Mouse (Mus musculus) limb, embryonic 15.5 days (tissue): Measurements from ENCODE around the gene Dpysl4. TPM values are rescaled to one million over a fixed set of nuclear protein-coding genes. Genes with fewer than 3 reads are reported as not detected.

Experiments used
- ATAC-seq: fragments of 200-750 bp; cut with Nextera tagmentation; 2 replicates; pipeline ENCODE4 v1.8.0; 2017; ENCODE audit warnings: low read depth, moderate TSS enrichment; ENCODE audit not compliant: insufficient number of reproducible peaks, low FRiP score, low TSS enrichment
- H3K27ac ChIP-seq: fragments of 300-500 bp; sonication (generic); 2 replicates; pipeline ENCODE4 v1.5.1; 2015; ENCODE audit warnings: moderate library complexity, mild to moderate bottlenecking, inconsistent platforms
- H3K27me3 ChIP-seq: fragments of 300-500 bp; sonication (generic); 2 replicates; pipeline ENCODE4 v1.6.1; 2015; ENCODE audit warnings: inconsistent platforms
- H3K36me3 ChIP-seq: fragments of 300-500 bp; sonication (generic); 2 replicates; pipeline ENCODE4 v1.6.1; 2015; ENCODE audit warnings: inconsistent platforms
- H3K4me1 ChIP-seq: fragments of 300-500 bp; sonication (generic); 2 replicates; pipeline ENCODE4 v1.6.1; 2015; ENCODE audit warnings: inconsistent platforms
- H3K4me2 ChIP-seq: fragments of 300-500 bp; sonication (generic); 2 replicates; pipeline ENCODE4 v1.6.1; 2015; ENCODE audit warnings: mild to moderate bottlenecking, inconsistent platforms
- H3K4me3 ChIP-seq: fragments of 300-500 bp; sonication (generic); 2 replicates; pipeline ENCODE4 v1.5.1; 2015; ENCODE audit warnings: mild to moderate bottlenecking, inconsistent platforms
- H3K9ac ChIP-seq: fragments of 300-500 bp; sonication (generic); 2 replicates; pipeline ENCODE4 v1.6.1; 2015; ENCODE audit warnings: inconsistent platforms
- H3K9me3 ChIP-seq: fragments of 300-500 bp; sonication (generic); 2 replicates; pipeline ENCODE4 v1.6.1; 2016; ENCODE audit warnings: inconsistent platforms
- WGBS: fragments of 180-500 bp; shearing (Covaris S2); methylation state at CpG from one replicate; pipeline ENCODE4 v1.1.7; 2015; 5-methylcytosine and 5-hydroxymethylcytosine counted together
- polyA plus RNA-seq: library from polyadenylated mRNA; unstranded; fragments of >200 nt; fragmentation: Nextera tagmentation; extraction: Ambion mirVana; gene quantifications from 2 replicates; pipeline ENCODE4 v1.2.1, GENCODE M21; 2015

Dpysl4 gene
- polyA plus RNA-seq, 1 experiment from 2014 or later, result 14.8 TPM

DNA sequence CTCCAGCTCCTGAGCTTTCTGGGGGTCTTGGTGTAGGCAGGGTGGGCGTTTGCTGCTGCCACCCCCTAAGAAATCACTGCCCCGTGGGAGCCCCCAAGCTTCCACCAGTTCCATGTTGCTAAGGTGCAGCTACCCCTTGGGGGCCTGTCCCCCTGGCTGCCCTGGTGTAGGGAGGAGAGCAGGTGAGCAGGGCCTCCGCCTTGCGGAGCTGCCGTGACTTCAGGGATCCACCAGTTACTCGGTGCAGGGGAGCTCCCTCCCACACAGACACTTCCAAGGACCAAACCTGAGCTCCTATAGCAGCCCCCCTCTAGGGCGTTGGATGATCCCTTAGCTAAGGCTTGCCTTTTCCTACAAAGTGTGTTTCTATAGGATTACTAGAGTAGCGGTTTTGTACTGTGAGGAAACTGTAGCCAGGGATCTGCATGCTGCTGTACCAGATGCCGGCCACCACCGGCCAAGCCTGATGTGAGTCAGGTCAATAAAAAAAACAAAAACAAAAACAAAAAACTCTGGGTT, 15.5 kb downstream of the Dpysl4 start:
- Histone ChIP-seq H3K27ac (no peak overlapping the region), H3K4me1 (no peaks in the 10 kb centered on the region), H3K4me2 (no peak overlapping the region), H3K36me3 (no peaks in the 10 kb centered on the region), H3K9ac (no peak overlapping the region), H3K9me3 (no peaks in the 10 kb centered on the region), H3K4me3 (no peak overlapping the region), H3K27me3 (no peaks in the 10 kb centered on the region)
- ATAC-seq, result no peak
- 70% methylated on average over 10 of the region's 10 CpGs for WGBS

DNA sequence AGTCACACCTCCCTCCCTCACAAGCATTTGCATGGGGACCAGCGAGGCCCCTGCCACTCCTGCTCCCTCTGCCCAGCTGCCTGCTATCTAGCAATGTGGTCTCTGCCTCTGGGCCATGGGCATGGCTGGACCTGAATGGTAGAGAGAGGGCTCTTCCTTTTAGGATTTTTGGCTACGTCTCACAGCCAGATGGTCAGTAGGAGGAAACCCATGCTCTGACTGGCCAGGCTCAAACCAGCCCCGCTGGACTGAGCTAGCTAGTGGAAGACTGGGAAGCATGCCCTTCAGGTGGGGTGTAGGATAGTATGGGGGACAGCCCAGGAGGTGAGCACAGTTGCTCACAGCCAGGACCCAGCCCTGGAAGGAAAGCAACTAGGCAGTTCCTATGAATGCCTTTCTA, 16.0 kb downstream of the Dpysl4 start:
- Histone ChIP-seq H3K27me3 (no peaks in the 10 kb centered on the region), H3K27ac (no peak overlapping the region), H3K9me3 (no peaks in the 10 kb centered on the region), H3K4me1 (no peaks in the 10 kb centered on the region), H3K36me3 (no peaks in the 10 kb centered on the region), H3K9ac (no peak overlapping the region), H3K4me3 (no peak overlapping the region), H3K4me2 (no peak overlapping the region)
- 78% methylated on average over 3 of the region's 3 CpGs for WGBS
- no peak for ATAC-seq

DNA sequence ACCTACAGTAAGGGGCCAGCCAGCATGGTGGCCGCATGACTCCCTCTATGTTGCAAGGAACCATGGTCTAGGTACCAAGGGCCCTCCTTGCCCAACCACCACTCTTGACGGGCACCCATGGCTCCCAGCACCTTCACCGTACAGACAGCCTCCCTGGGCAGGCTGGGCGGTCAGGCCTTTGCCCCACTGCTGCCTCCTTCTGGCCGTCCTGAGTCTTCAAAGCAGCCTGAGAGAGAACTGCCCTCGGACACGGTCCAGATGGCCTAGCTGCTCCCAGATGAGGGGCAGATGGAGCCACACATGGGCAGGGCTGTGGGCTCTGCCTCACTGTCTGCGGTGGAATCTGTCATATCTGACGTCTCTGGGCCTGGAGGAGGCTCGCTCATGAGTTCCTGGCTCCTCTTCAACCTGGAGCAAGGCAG, 18.2 kb downstream of the Dpysl4 start:
- Histone ChIP-seq H3K4me1 (no peaks in the 10 kb centered on the region), H3K4me2 (no peak overlapping the region), H3K36me3 (no peaks in the 10 kb centered on the region), H3K27me3 (no peaks in the 10 kb centered on the region), H3K4me3 (no peak overlapping the region), H3K27ac (no peak overlapping the region), H3K9me3 (no peaks in the 10 kb centered on the region), H3K9ac (no peak overlapping the region)
- ATAC-seq, result no peak
- WGBS, result 64% methylated on average over 10 of the region's 10 CpGs

DNA sequence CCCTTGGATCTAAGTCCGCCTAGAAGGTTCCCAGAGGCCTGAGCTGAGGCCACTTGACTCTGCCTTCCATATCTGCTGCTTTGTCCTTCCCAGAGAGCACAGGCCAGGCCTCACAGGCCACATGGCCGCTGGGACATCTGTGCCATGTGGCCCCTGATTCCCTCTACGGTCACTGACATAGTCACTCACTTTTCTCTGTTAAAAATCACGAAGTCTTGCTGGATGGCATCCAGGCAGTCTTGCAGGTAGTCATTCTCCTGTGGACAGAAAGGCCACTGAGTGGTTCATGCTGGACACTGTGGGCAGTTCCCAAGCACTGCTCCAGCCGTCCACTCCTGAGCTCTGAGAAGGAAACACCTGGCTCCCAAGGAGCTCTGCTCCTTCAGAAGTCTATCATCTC, 19.3 kb downstream of the Dpysl4 start:
- no peak for ATAC-seq
- no peak overlapping the region for H3K4me2 ChIP-seq
- WGBS, result 84% methylated on average over 5 of the region's 5 CpGs
- no peaks in the 10 kb centered on the region for H3K27me3 ChIP-seq
- no peaks in the 10 kb centered on the region for H3K9me3 ChIP-seq
- no peak overlapping the region for H3K9ac ChIP-seq
- no peak overlapping the region for H3K4me3 ChIP-seq
- no peak overlapping the region for H3K27ac ChIP-seq
- H3K36me3 ChIP-seq, result no peaks in the 10 kb centered on the region
- H3K4me1 ChIP-seq, result no peaks in the 10 kb centered on the region

DNA sequence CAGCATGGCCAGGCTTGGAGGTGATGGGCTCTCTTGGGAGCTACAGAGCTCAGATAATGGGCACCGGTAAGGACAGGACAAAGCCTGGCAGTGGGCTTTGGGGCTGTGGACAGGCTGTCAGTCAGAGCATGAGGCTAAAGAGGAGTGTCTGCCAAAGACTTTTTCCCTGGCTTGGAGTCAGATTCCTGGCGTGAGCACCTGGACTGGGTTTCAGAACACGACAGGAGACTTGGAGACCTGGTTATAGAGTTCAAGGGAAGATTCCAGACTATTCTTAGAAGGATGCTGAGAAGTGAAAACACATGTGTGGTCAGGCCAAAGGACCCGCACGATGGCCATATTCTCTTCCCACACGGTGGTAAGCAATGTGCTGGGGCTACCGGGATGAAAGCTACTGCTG, 19.9 kb downstream of the Dpysl4 start:
- no peak overlapping the region for H3K4me3 ChIP-seq
- no peak overlapping the region for H3K9ac ChIP-seq
- no peaks in the 10 kb centered on the region for H3K9me3 ChIP-seq
- ATAC-seq, result no peak
- no peaks in the 10 kb centered on the region for H3K4me1 ChIP-seq
- no peak overlapping the region for H3K27ac ChIP-seq
- H3K4me2 ChIP-seq, result no peak overlapping the region
- no peaks in the 10 kb centered on the region for H3K36me3 ChIP-seq
- WGBS, result 65% methylated on average over 7 of the region's 7 CpGs
- H3K27me3 ChIP-seq, result no peaks in the 10 kb centered on the region

DNA sequence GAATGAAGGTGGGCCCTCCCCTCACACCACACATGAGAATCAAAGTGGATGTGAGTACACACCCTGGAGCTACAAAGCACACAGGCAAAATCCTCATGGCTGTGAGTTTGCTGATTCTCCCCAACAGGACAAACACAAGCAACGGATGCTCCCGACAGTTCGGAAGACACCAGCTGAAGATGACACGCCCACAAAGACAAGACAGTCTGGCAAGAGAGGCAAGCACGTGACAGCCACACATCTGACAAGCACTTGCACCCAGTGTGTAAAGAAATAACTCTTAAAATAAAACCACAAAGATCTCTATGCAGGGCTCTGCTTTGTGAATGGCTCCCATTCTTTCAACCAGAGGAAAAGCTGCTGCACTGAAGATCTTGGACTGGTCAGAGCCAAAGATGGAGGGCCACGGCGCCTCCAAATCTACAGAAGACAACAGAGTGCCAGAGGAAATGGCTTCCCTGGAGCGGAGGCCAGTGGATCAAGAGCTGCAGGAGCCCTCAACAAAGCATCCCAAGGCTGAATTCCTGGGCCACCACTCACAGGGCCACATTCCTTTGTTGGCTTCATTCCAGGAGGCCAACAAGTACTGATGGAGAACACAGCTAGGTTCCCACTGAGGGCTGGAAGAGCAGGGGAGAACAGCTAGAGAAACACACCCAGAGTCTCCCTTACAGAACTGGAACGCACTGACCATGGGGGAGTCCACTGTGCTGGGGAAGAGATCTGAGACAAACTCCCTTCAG, 22.3 kb downstream of the Dpysl4 start:
- no peaks in the 10 kb centered on the region for H3K4me1 ChIP-seq
- WGBS, result 79% methylated on average over 9 of the region's 9 CpGs
- no peak overlapping the region for H3K4me2 ChIP-seq
- H3K9me3 ChIP-seq, result no peaks in the 10 kb centered on the region
- no peak overlapping the region for H3K4me3 ChIP-seq
- no peak for ATAC-seq
- no peak overlapping the region for H3K9ac ChIP-seq
- no peaks in the 10 kb centered on the region for H3K36me3 ChIP-seq
- no peaks in the 10 kb centered on the region for H3K27me3 ChIP-seq
- no peak overlapping the region for H3K27ac ChIP-seq

DNA sequence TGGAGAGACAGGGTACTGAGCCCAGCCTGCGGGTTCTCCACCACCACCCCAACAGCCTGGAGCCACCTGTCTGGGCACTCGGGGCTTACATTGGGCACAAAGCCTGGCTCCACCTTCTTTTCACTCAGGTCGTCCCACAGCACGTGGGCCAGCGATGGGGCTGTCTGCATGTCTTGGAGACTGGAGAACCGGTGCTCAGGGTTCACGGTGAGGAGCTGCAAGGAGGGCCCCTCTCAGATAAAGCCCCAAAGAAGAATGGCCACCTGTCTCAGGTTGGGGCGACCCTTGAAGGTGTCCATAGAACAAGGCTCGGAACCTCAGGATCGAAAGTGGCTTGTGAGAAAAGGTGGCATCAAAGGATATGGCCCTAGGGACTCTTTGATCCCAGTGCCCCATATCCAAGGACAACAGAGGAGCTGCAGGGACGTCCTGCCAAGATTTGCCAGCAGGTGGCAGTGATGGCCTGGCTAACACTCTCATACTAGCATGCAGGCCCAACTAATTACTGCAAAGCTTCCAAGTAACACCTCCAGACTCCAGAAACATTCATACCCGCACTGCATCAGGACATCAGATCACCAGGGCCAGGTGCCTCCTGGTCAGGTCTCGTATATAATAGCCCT, 33.5 kb downstream of the Dpysl4 start:
- no peaks in the 10 kb centered on the region for H3K27me3 ChIP-seq
- WGBS, result 38% methylated on average over 13 of the region's 13 CpGs
- no peak overlapping the region for H3K4me3 ChIP-seq
- H3K4me1 ChIP-seq, result no peaks in the 10 kb centered on the region
- no peaks in the 10 kb centered on the region for H3K36me3 ChIP-seq
- no peak overlapping the region for H3K27ac ChIP-seq
- H3K9me3 ChIP-seq, result no peaks in the 10 kb centered on the region
- H3K4me2 ChIP-seq, result no peak overlapping the region
- ATAC-seq, result no peak
- H3K9ac ChIP-seq, result no peak overlapping the region

DNA sequence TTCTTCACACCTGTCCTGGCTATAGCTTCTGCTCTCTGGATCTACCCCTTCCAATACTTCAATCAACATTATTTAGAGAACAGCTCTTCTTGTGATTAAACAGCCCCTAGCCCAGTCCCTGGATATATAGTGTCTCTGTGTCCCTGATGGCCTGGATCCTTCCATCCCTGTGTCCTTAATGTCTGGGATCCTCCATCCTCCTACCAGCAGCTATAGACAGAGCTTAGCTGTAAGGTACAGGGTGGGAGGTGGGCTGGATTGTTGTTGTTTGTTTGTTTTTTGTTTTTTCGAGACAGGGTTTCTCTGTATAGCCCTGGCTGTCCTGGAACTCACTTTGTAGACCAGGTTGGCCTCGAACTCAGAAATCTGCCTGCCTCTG, 34.0 kb downstream of the Dpysl4 start:
- H3K27me3 ChIP-seq, result no peaks in the 10 kb centered on the region
- no peak overlapping the region for H3K27ac ChIP-seq
- no peak overlapping the region for H3K4me3 ChIP-seq
- H3K9me3 ChIP-seq, result no peaks in the 10 kb centered on the region
- no peak overlapping the region for H3K9ac ChIP-seq
- no peak for ATAC-seq
- H3K36me3 ChIP-seq, result no peaks in the 10 kb centered on the region
- 51% methylated on average over 2 of the region's 2 CpGs for WGBS
- no peak overlapping the region for H3K4me2 ChIP-seq
- no peaks in the 10 kb centered on the region for H3K4me1 ChIP-seq

DNA sequence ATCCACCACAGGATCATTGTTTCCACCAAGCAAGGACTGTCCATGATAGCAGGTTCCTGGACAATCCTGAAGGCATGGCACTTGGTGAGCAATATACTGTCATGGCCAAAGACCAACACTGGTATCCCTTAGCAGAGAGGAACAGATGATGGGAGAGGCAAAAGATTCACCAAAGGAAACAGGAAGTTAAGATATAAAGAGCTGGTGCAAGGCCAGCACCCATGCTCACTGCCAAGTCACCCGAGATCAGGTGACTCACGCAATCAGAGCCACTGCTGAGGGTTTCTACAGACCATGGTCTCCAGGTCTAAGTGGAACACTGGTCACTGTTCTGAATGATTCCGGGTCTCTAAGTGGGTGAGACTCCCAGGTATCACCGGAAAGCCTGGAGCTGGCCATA, 40.1 kb downstream of the Dpysl4 start:
- H3K9ac ChIP-seq, result no peak overlapping the region
- no peak overlapping the region for H3K27ac ChIP-seq
- H3K9me3 ChIP-seq, result no peaks in the 10 kb centered on the region
- ATAC-seq, result no peak
- 88% methylated on average over 4 of the region's 4 CpGs for WGBS
- H3K4me1 ChIP-seq, result peaks cover 8% of the 10 kb centered on the region
- no peaks in the 10 kb centered on the region for H3K27me3 ChIP-seq
- H3K4me3 ChIP-seq, result no peak overlapping the region
- no peaks in the 10 kb centered on the region for H3K36me3 ChIP-seq
- H3K4me2 ChIP-seq, result no peak overlapping the region

DNA sequence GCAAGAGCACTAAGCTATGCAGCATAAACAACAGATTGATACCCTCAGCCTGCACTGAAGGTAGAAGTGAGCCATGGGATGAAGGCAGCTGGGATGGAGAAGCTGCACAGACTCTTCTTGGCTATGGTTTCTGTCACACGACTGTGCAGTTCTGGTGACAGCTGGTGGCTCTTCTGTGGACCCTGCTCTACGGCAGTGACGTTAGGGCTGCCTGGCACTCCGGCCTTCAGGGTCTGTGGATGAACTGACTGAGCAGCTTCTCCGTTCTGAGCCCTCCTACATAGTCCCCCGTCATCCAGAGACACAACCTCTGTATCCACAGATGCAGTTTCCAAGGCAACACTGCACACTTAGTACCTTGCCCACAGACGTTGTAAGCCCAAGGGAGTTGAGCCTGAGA, 40.7 kb downstream of the Dpysl4 start:
- WGBS, result 70% methylated on average over 7 of the region's 7 CpGs
- Histone ChIP-seq H3K9me3 (no peaks in the 10 kb centered on the region), H3K36me3 (no peaks in the 10 kb centered on the region), H3K4me3 (no peak overlapping the region), H3K4me2 (no peak overlapping the region), H3K27me3 (no peaks in the 10 kb centered on the region), H3K27ac (no peak overlapping the region), H3K9ac (no peak overlapping the region), H3K4me1 (peaks cover 15% of the 10 kb centered on the region)
- ATAC-seq, result no peak

DNA sequence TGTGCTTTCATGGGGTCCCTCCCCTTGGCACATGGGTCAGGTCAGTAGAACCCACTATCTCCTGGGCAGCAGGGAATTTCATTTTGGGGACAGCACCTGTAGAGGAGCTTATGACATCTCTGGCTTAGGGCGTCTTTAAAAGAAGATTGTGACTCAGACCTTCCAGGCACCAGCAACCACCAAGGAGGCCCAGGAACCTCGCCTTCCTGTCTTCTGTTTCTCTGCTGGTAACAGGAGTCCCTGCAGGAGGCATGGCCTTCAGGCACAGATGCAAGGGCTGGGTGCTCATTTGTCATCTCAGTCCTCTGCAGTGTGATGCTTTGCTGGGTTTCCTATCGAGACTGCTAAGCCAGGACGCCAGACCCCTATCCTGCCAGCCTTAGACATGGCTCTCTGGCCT, 43.2 kb downstream of the Dpysl4 start:
- Histone ChIP-seq H3K27ac (no peak overlapping the region), H3K4me3 (no peak overlapping the region), H3K27me3 (no peaks in the 10 kb centered on the region), H3K4me1 (peaks cover 15% of the 10 kb centered on the region), H3K9ac (no peak overlapping the region), H3K9me3 (no peaks in the 10 kb centered on the region), H3K36me3 (no peaks in the 10 kb centered on the region), H3K4me2 (no peak overlapping the region)
- WGBS, result 68% methylated on average over 4 of the region's 4 CpGs
- ATAC-seq, result no peak

DNA sequence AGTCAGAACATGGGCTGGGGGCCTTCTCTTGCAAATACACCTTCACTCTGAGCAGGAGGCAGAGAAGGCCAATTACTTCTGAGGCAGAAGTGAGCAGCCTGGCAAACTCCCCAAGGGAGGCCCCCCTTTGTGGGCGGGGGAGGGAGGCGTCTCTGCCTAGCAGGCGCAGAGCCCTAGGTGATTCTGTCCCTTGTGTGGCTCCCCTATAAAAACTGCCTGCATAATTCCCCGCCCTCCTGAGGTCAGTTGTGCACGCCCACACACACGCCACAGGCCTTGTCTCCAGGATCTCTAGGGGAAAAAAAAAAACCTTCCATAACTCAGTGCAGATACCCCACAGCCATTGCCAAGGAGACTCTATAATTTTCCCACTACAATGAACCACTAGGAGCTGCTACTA, 44.6 kb downstream of the Dpysl4 start:
- peaks cover 15% of the 10 kb centered on the region for H3K4me1 ChIP-seq
- 21% methylated on average over 6 of the region's 6 CpGs for WGBS
- H3K27ac ChIP-seq, result no peak overlapping the region

More for the DNA sequence above, 44.6 kb downstream of the Dpysl4 start:
- H3K9me3 ChIP-seq, result no peaks in the 10 kb centered on the region
- no peaks in the 10 kb centered on the region for H3K27me3 ChIP-seq
- H3K9ac ChIP-seq, result no peak overlapping the region
- H3K4me3 ChIP-seq, result no peak overlapping the region
- H3K4me2 ChIP-seq, result no peak overlapping the region
- no peaks in the 10 kb centered on the region for H3K36me3 ChIP-seq
- ATAC-seq, result no peak
